Mouse (Mus musculus) forebrain, embryonic 11.5 days (tissue): ENCODE data around the gene Hspbap1. TPM values are rescaled to one million over a fixed set of nuclear protein-coding genes. Genes with fewer than 3 reads are reported as not detected.

Source experiments
- polyA plus RNA-seq: library from polyadenylated mRNA; unstranded; fragments of >200 nt; fragmentation: Nextera tagmentation; extraction: Ambion mirVana; gene quantifications from 2 replicates; pipeline ENCODE4 v1.2.1, GENCODE M21; 2014

The Hspbap1 gene
- polyA plus RNA-seq, 1 experiment from 2014 or later = 25.3 TPM

Other genes starting within 250 kb of the Hspbap1 start
- 58.0 and 62.6 TPM in 2 replicates for gene Sema5b, start 229.2 kb upstream of the Hspbap1 start, polyA plus RNA-seq
- 13.9 and 16.2 TPM in 2 replicates for gene Dirc2, start 1.0 kb upstream of the Hspbap1 start, polyA plus RNA-seq
- gene Parp14, start 101.2 kb downstream of the Hspbap1 start, polyA plus RNA-seq = 0.12 and 0.45 TPM in 2 replicates
- gene Parp9, start 168.1 kb downstream of the Hspbap1 start, polyA plus RNA-seq = 3.9 and 4.2 TPM in 2 replicates
- gene Dtx3l, start 168.8 kb downstream of the Hspbap1 start, polyA plus RNA-seq = 5.7 and 6.2 TPM in 2 replicates
- 84.9 and 86.5 TPM in 2 replicates for gene Kpna1, start 208.4 kb downstream of the Hspbap1 start, polyA plus RNA-seq